Mouse (Mus musculus) megakaryocyte, embryonic 14.5 days (primary cell): ENCODE measurements around the gene Faap100.

Experiments used
- FLI1 ChIP-seq: IDR thresholded peaks from 2 replicates; pipeline ENCODE4 v1.6.1; 2012; ENCODE audit warnings: low read length, inconsistent platforms, mixed read lengths
- GATA1 ChIP-seq: IDR thresholded peaks from 3 replicates; pipeline ENCODE4 v1.6.1; 2012; ENCODE audit warnings: mixed read lengths, low read length, inconsistent platforms, borderline replicate concordance

DNA sequence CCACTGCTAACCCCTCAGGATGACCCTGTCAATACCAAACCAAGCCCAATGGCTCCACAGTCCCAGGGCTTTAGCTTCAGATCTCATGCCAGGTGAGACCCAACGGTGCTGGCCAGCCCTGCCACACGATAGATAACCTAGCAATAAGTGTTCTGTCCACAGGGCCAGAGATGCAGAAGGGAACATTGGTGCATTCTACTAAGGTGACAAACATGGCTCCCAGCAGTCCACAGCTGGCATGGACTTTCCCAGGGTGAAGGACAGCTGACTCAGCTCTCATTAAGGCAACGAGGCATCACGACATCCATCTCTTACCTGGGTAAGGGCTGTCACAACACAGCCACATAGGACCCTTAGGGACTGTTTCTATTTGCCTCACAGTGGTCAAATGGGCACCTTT lies 2.6 kb upstream of the Faap100 start:
- TF ChIP-seq GATA1 (no peak), FLI1 (no peak)
